Mouse (Mus musculus) bone marrow, adult 2 months (tissue): ENCODE results near the gene Atp5g3.

Source experiments
- CTCF ChIP-seq: fragments of 200-500 bp; IDR thresholded peaks from 2 replicates; pipeline ENCODE4 v1.5.1; 2011; ENCODE audit warnings: low read length, control low read depth; ENCODE audit not compliant: control insufficient read depth, insufficient read depth
- POLR2A ChIP-seq: fragments of 200-500 bp; IDR thresholded peaks from 2 replicates; pipeline ENCODE4 v1.6.1; 2011; ENCODE audit warnings: low read depth, mild to moderate bottlenecking, control low read depth, low read length, borderline replicate concordance; ENCODE audit not compliant: control insufficient read depth

GRCm38 (mm10) chr2:73953612-73954011, 42.5 kb upstream of the Atp5g3 start:
- TF ChIP-seq CTCF (no peak), POLR2A (no peak)
